Mouse (Mus musculus) CH12.LX (cell line): ENCODE data around the gene Defb20. TPM values are rescaled to one million over a fixed set of nuclear protein-coding genes. Genes with fewer than 3 reads are reported as not detected.

Experiments
- DNase-seq: peaks from one replicate; pipeline ENCODE4 v3.0.0-alpha.2; 2013; ENCODE audit errors: extremely low read depth
- H3K27ac ChIP-seq: 2 replicates; pipeline ENCODE4 v1.5.1; 2012; ENCODE audit warnings: low read depth, mild to moderate bottlenecking, control low read depth, moderate library complexity; ENCODE audit not compliant: insufficient read depth
- H3K27me3 ChIP-seq: replicated peaks from 2 replicates; pipeline ENCODE3; 2012; ENCODE audit warnings: inconsistent platforms
- H3K36me3 ChIP-seq, 2 experiments: replicated peaks in 1 of 2; 2 replicates each; pipeline versions ENCODE3 to v1.6.1; 2012; ENCODE audit warnings: inconsistent platforms in 1 of 2, low read length in 1 of 2, mild to moderate bottlenecking in 1 of 2, mixed read lengths in 1 of 2, moderate library complexity in 1 of 2; ENCODE audit not compliant: control insufficient read depth in 1 of 2, insufficient read depth in 1 of 2
- H3K4me1 ChIP-seq, 2 experiments: 2 replicates each; pipeline ENCODE4 v1.6.1; 2012; ENCODE audit warnings: inconsistent platforms in 1 of 2, moderate library complexity in 1 of 2; ENCODE audit not compliant: insufficient read depth in 2 of 2, control insufficient read depth in 1 of 2
- H3K4me2 ChIP-seq: 2 replicates; pipeline ENCODE4 v1.6.1; 2012; ENCODE audit warnings: low read depth, mild to moderate bottlenecking, control low read depth; ENCODE audit not compliant: poor library complexity, insufficient read depth, severe bottlenecking
- H3K4me3 ChIP-seq, 3 experiments: fragments of 150-350 bp in 1 of 3; sonication (generic) in 1 of 3; replicated peaks in 1 of 3; 2 replicates each; pipeline versions ENCODE3 to v1.5.1; 2011 to 2012; ENCODE audit warnings: low read depth in 2 of 3, low read length in 2 of 3, mild to moderate bottlenecking in 2 of 3, moderate library complexity in 2 of 3, control low read depth in 1 of 3, improper control_type of control experiment in 1 of 3, inconsistent platforms in 1 of 3, mixed read lengths in 1 of 3; ENCODE audit not compliant: poor library complexity in 1 of 3
- H3K79me2 ChIP-seq: replicated peaks from 2 replicates; pipeline ENCODE4 v1.6.1; 2012; ENCODE audit warnings: mild to moderate bottlenecking, moderate library complexity; ENCODE audit not compliant: control insufficient read depth, poor library complexity, insufficient read depth, severe bottlenecking; ENCODE audit errors: extremely low read depth
- H3K9ac ChIP-seq: 2 replicates; pipeline ENCODE4 v1.6.1; 2012; ENCODE audit warnings: low read depth, mild to moderate bottlenecking, control low read depth, moderate library complexity; ENCODE audit not compliant: insufficient read depth
- H3K9me3 ChIP-seq: replicated peaks from 2 replicates; pipeline ENCODE3; 2012; ENCODE audit warnings: low read length, inconsistent platforms, mixed read lengths
- BHLHE40 ChIP-seq: IDR thresholded peaks from 2 replicates; pipeline ENCODE4 v1.6.1; 2011; ENCODE audit warnings: mild to moderate bottlenecking, low read depth, low read length, improper control_type of control experiment
- E2F4 ChIP-seq: IDR thresholded peaks from 2 replicates; pipeline ENCODE4 v1.6.1; 2011; ENCODE audit warnings: low read depth, low read length, improper control_type of control experiment; ENCODE audit not compliant: insufficient replicate concordance
- HCFC1 ChIP-seq: IDR thresholded peaks from 2 replicates; pipeline ENCODE4 v1.6.1; 2012; ENCODE audit warnings: low read depth, mild to moderate bottlenecking, inconsistent platforms, low read length, improper control_type of control experiment
- IRF4 ChIP-seq: IDR thresholded peaks from 2 replicates; pipeline ENCODE4 v1.6.1; 2014; ENCODE audit warnings: low read depth, mild to moderate bottlenecking, inconsistent platforms, low read length, improper control_type of control experiment
- JUN ChIP-seq: IDR thresholded peaks from 2 replicates; pipeline ENCODE4 v1.6.1; 2011; ENCODE audit warnings: low read depth, mild to moderate bottlenecking, low read length, improper control_type of control experiment, moderate library complexity; ENCODE audit not compliant: insufficient read depth
- JUND ChIP-seq: conservative IDR thresholded peaks from 2 replicates; pipeline ENCODE4 v1.6.1; 2011; ENCODE audit warnings: low read depth, low read length, improper control_type of control experiment
- KAT2A ChIP-seq: IDR thresholded peaks from 2 replicates; pipeline ENCODE4 v1.6.1; 2012; ENCODE audit warnings: low read length, improper control_type of control experiment, inconsistent platforms; ENCODE audit not compliant: insufficient replicate concordance
- MAFK ChIP-seq: IDR thresholded peaks from 2 replicates; pipeline ENCODE4 v1.6.1; 2011; ENCODE audit warnings: low read length, improper control_type of control experiment; ENCODE audit not compliant: insufficient replicate concordance
- MEF2A ChIP-seq: IDR thresholded peaks from 2 replicates; pipeline ENCODE4 v1.6.1; 2014; ENCODE audit warnings: low read depth, mild to moderate bottlenecking, inconsistent platforms, low read length, improper control_type of control experiment, borderline replicate concordance
- MXI1 ChIP-seq: IDR thresholded peaks from 2 replicates; pipeline ENCODE4 v1.6.1; 2011; ENCODE audit warnings: mild to moderate bottlenecking, low read depth, low read length, improper control_type of control experiment
- NELFE ChIP-seq: IDR thresholded peaks from 2 replicates; pipeline ENCODE4 v1.6.1; 2011; ENCODE audit warnings: low read depth, low read length, improper control_type of control experiment
- PAX5 ChIP-seq: IDR thresholded peaks from 2 replicates; pipeline ENCODE4 v1.6.1; 2012; ENCODE audit warnings: low read length, inconsistent platforms, mixed read lengths
- POLR2A ChIP-seq: IDR thresholded peaks from 2 replicates; pipeline ENCODE4 v1.6.1; 2011; ENCODE audit warnings: low read depth, mild to moderate bottlenecking, improper control_type of control experiment, low read length
- POLR2AphosphoS2 ChIP-seq: IDR thresholded peaks from 2 replicates; pipeline ENCODE4 v1.6.1; 2011; ENCODE audit warnings: low read depth, low read length, improper control_type of control experiment
- RAD21 ChIP-seq: IDR thresholded peaks from 2 replicates; pipeline ENCODE4 v1.6.1; 2011; ENCODE audit warnings: low read depth, mild to moderate bottlenecking, low read length, improper control_type of control experiment, moderate library complexity
- SIN3A ChIP-seq: IDR thresholded peaks from 2 replicates; pipeline ENCODE4 v1.6.1; 2012; ENCODE audit warnings: low read length, improper control_type of control experiment, inconsistent platforms
- TBP ChIP-seq: conservative IDR thresholded peaks from 2 replicates; pipeline ENCODE4 v1.6.1; 2011; ENCODE audit warnings: low read depth, low read length, improper control_type of control experiment
- TCF12 ChIP-seq: IDR thresholded peaks from 2 replicates; pipeline ENCODE4 v1.6.1; 2014; ENCODE audit warnings: low read depth, mild to moderate bottlenecking, inconsistent platforms, low read length, improper control_type of control experiment
- UBTF ChIP-seq: IDR thresholded peaks from 2 replicates; pipeline ENCODE4 v1.6.1; 2012; ENCODE audit warnings: low read depth, mild to moderate bottlenecking, inconsistent platforms, low read length, improper control_type of control experiment, moderate library complexity
- USF1 ChIP-seq: IDR thresholded peaks from 2 replicates; pipeline ENCODE4 v1.6.1; 2014; ENCODE audit warnings: low read depth, mild to moderate bottlenecking, inconsistent platforms, low read length, improper control_type of control experiment
- ZC3H11A ChIP-seq: IDR thresholded peaks from 2 replicates; pipeline ENCODE4 v1.6.1; 2012; ENCODE audit warnings: low read depth, mild to moderate bottlenecking, inconsistent platforms, low read length, improper control_type of control experiment
- ZMIZ1 ChIP-seq: IDR thresholded peaks from 2 replicates; pipeline ENCODE4 v1.6.1; 2012; ENCODE audit warnings: low read depth, mild to moderate bottlenecking, inconsistent platforms, low read length, improper control_type of control experiment
- dilution Hi-C: fragments of 300-500 bp; cut with MboI; formaldehyde crosslinking; loops from 2 replicates; pipeline ENCODE4 v1.14.3; 2020; ENCODE audit warnings: low sequenced_read_pairs; ENCODE audit not compliant: extremely low pct_unique_long_range_greater_than_20kb, extremely low pct_ligation_motif_present
- in situ Hi-C: fragments of 300-500 bp; cut with MboI; formaldehyde crosslinking; loops from 3 replicates; pipeline ENCODE4 v1.14.3; 2019; ENCODE audit warnings: low sequenced_read_pairs, low pct_ligation_motif_present, low pct_unique_long_range_greater_than_20kb, mixed read lengths
- polyA plus RNA-seq: library from polyadenylated mRNA; unstranded; fragments of >175 nt; gene quantifications from 2 replicates; pipeline ENCODE4 v1.2.1, GENCODE M21; 2012; ENCODE audit warnings: low read depth; ENCODE audit not compliant: insufficient read length
- total RNA-seq, 2 experiments: library from RNA; depleted of rRNA; stranded (reverse); fragments of 300-350 nt in 1 of 2; fragments of >200 nt in 1 of 2; gene quantifications; 2 replicates each; pipeline ENCODE4 v1.2.3; 2012 to 2014

Defb20 gene
- total and polyA plus RNA-seq, 3 experiments = not detected

- no peak for TF ChIP-seq PAX5
Observed at GRCm38 (mm10) chr2:152472434-152472833, 4.4 kb upstream of the Defb20 start (continued).

DNA sequence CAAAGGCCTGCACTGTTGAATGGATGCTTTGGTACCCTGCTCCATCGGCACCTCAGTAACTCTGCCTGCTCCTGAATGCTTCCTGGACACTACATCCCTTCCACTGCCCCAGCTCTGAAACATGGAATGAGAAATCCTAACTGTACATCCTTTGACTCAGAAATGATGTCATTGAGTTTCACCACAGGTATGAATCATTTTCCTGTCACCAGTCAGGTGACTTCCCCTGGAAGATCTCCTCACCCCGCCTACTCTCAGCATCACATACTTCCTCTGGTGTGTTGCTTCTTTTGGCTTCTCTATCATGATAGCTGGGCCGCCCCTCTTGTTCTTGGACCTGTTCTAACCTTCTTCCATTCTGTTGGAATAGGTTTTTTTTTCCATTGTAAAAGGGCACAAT is 4.0 kb downstream of the Defb20 start:
- dilution Hi-C loops = no loop called here
- TF ChIP-seq POLR2A = no peak
- TF ChIP-seq BHLHE40 = peak; percentile 53
- TF ChIP-seq UBTF = no peak
- peak; percentile 18; the same call in 1 of the 2 replicates for TF ChIP-seq JUN
- Histone ChIP-seq H3K9ac (no peak overlapping the region), H3K9me3 (no peaks in the 10 kb centered on the region), H3K4me1 (peaks cover 0 to 4% of the 10 kb centered on the region in 2 experiments; a peak in 1 of 4 replicates), H3K79me2 (no peaks in the 10 kb centered on the region), H3K4me3 (no peak overlapping the region), H3K27me3 (peaks cover 4% of the 10 kb centered on the region), H3K4me2 (no peak overlapping the region), H3K27ac (no peak overlapping the region), H3K36me3 (no peaks in the 10 kb centered on the region)
- DNase-seq = no peak
- in situ Hi-C loops = no loop called here

GRCm38 (mm10) chr2:152481726-152482125 is 4.9 kb downstream of the Defb20 start:
- H3K4me3 ChIP-seq = no peak overlapping the region
- no peak for TF ChIP-seq MAFK
- no peak for TF ChIP-seq TBP
- TF ChIP-seq SIN3A = no peak
- TF ChIP-seq POLR2A = no peak
- TF ChIP-seq JUND = no peak
- TF ChIP-seq MEF2A = no peak
- TF ChIP-seq TCF12 = no peak
- no peak for TF ChIP-seq ZMIZ1
- TF ChIP-seq NELFE = no peak
- TF ChIP-seq IRF4 = no peak
- no peak for TF ChIP-seq ZC3H11A
- no peak for TF ChIP-seq E2F4
- no peak for TF ChIP-seq POLR2AphosphoS2
- no peak for TF ChIP-seq USF1
- no peak for TF ChIP-seq MXI1
- no peak for TF ChIP-seq RAD21
- TF ChIP-seq KAT2A = no peak
- TF ChIP-seq HCFC1 = no peak
- TF ChIP-seq, all 38 proteins: peak for 0
- Histone ChIP-seq H3K27me3 (peaks cover 4% of the 10 kb centered on the region), H3K9me3 (no peaks in the 10 kb centered on the region), H3K36me3 (no peaks in the 10 kb centered on the region), H3K27ac (no peak overlapping the region), H3K79me2 (no peaks in the 10 kb centered on the region), H3K9ac (no peak overlapping the region), H3K4me1 (peaks cover 0 to 4% of the 10 kb centered on the region in 2 experiments; a peak in 1 of 4 replicates), H3K4me2 (no peak overlapping the region)
- in situ Hi-C loops = no loop called here
- dilution Hi-C loops = no loop called here
- no peak for DNase-seq
